Mouse (Mus musculus): Measurements from ENCODE around the gene 4930558C23Rik. TPM values are rescaled to one million over a fixed set of nuclear protein-coding genes. Genes with fewer than 3 reads are reported as not detected.
A peak's percentile ranks its signal among the peaks of the same experiment; 100 is the strongest.
"Not testable (repeated sequence)": the region's sequence is repeated elsewhere in the genome, so short reads cannot be mapped to it uniquely, and the experiment has no call there.

The 4930558C23Rik gene
- polyA plus RNA-seq, 1 experiment, result not detected

GRCm38 (mm10) chr3:95394385-95394784 lies 8.3 kb downstream of the 4930558C23Rik start:
- no peak for TF ChIP-seq POLR2A (IDR thresholded peaks at IDR 0.05; ENCODE audit: extremely low read depth, insufficient read depth, low read length)
- peak; percentile 32; the same call in 1 of the 2 replicates for TF ChIP-seq CTCF (IDR thresholded peaks at IDR 0.05; ENCODE audit: extremely low read depth, insufficient read depth, low read length)

GRCm38 (mm10) chr3:95385401-95386075 lies 17.1 kb downstream of the 4930558C23Rik start:
- no peak overlapping the region for H3K27ac ChIP-seq (ENCODE audit: insufficient read depth, low read length)
- H3K4me1 ChIP-seq (ENCODE audit: control insufficient read depth, insufficient read depth, low read length), result no peaks in the 10 kb centered on the region
- TF ChIP-seq POLR2A (IDR thresholded peaks at IDR 0.05; ENCODE audit: extremely low read depth, insufficient read depth, low read length) (no peak), CTCF (IDR thresholded peaks at IDR 0.05; ENCODE audit: extremely low read depth, insufficient read depth, low read length) (no peak)
- no peak overlapping the region for H3K4me3 ChIP-seq (ENCODE audit: insufficient read depth, low read length)

More at GRCm38 (mm10) chr3:95394385-95394784, 8.3 kb downstream of the 4930558C23Rik start:
- no peak overlapping the region for H3K27ac ChIP-seq (ENCODE audit: insufficient read depth, low read length)
- H3K4me3 ChIP-seq (ENCODE audit: insufficient read depth, low read length), result no peak overlapping the region
- no peaks in the 10 kb centered on the region for H3K4me1 ChIP-seq (ENCODE audit: control insufficient read depth, insufficient read depth, low read length)

GRCm38 (mm10) chr3:95373208-95373607 lies 29.4 kb downstream of the 4930558C23Rik start:
- Histone ChIP-seq H3K27ac (ENCODE audit: insufficient read depth, low read length) (no peak overlapping the region), H3K4me3 (ENCODE audit: insufficient read depth, low read length) (no peak overlapping the region), H3K4me1 (ENCODE audit: control insufficient read depth, insufficient read depth, low read length) (no peaks in the 10 kb centered on the region)
- TF ChIP-seq CTCF (IDR thresholded peaks at IDR 0.05; ENCODE audit: extremely low read depth, insufficient read depth, low read length) (no peak), POLR2A (IDR thresholded peaks at IDR 0.05; ENCODE audit: extremely low read depth, insufficient read depth, low read length) (no peak)

- Histone ChIP-seq H3K4me1 (ENCODE audit: control insufficient read depth, insufficient read depth, low read length) (no peaks in the 10 kb centered on the region), H3K27ac (ENCODE audit: insufficient read depth, low read length) (no peak overlapping the region), H3K4me3 (ENCODE audit: insufficient read depth, low read length) (no peak overlapping the region)
- TF ChIP-seq POLR2A (IDR thresholded peaks at IDR 0.05; ENCODE audit: extremely low read depth, insufficient read depth, low read length) (no peak), CTCF (IDR thresholded peaks at IDR 0.05; ENCODE audit: extremely low read depth, insufficient read depth, low read length) (no peak)
These were observed 32.5 kb downstream of the 4930558C23Rik start for GRCm38 (mm10) chr3:95370101-95370500.

GRCm38 (mm10) chr3:95360276-95360675 lies 42.4 kb downstream of the 4930558C23Rik start:
- H3K4me1 ChIP-seq (ENCODE audit: control insufficient read depth, insufficient read depth, low read length); H3K4me3 ChIP-seq (ENCODE audit: insufficient read depth, low read length); H3K27ac ChIP-seq (ENCODE audit: insufficient read depth, low read length): not testable (repeated sequence)

GRCm38 (mm10) chr3:95357746-95358145 lies 44.9 kb downstream of the 4930558C23Rik start:
- no peak for TF ChIP-seq CTCF (IDR thresholded peaks at IDR 0.05; ENCODE audit: extremely low read depth, insufficient read depth, low read length)
- TF ChIP-seq POLR2A (IDR thresholded peaks at IDR 0.05; ENCODE audit: extremely low read depth, insufficient read depth, low read length), result no peak
- Histone ChIP-seq H3K27ac (ENCODE audit: insufficient read depth, low read length) (no peak overlapping the region), H3K4me1 (ENCODE audit: control insufficient read depth, insufficient read depth, low read length) (no peaks in the 10 kb centered on the region; the same call in 1 of the 2 replicates), H3K4me3 (ENCODE audit: insufficient read depth, low read length) (no peak overlapping the region; the same call in 1 of the 2 replicates)

GRCm38 (mm10) chr3:95356701-95357449 lies 45.8 kb downstream of the 4930558C23Rik start, which contains the start of gene Setdb1:
TSS of gene Setdb1 (minus strand) at chr3:95357202.
- H3K27ac ChIP-seq (ENCODE audit: insufficient read depth, low read length), result peak within 1 kb of the TSS; percentile 19; the same call in 1 of the 2 replicates
- H3K4me3 ChIP-seq (ENCODE audit: insufficient read depth, low read length), result peak within 1 kb of the TSS; percentile 66
- not testable (repeated sequence) for H3K4me1 ChIP-seq (ENCODE audit: control insufficient read depth, insufficient read depth, low read length)

GRCm38 (mm10) chr3:95355911-95356544 lies 46.6 kb downstream of the 4930558C23Rik start:
- not testable (repeated sequence) for H3K27ac ChIP-seq (ENCODE audit: insufficient read depth, low read length); H3K4me1 ChIP-seq (ENCODE audit: control insufficient read depth, insufficient read depth, low read length)
- H3K4me3 ChIP-seq (ENCODE audit: insufficient read depth, low read length), result peak overlapping the region; percentile 66; the same call in 1 of the 2 replicates

- TF ChIP-seq CTCF (IDR thresholded peaks at IDR 0.05; ENCODE audit: extremely low read depth, insufficient read depth, low read length), result peak; percentile 48; the same call in 1 of the 2 replicates
- TF ChIP-seq POLR2A (IDR thresholded peaks at IDR 0.05; ENCODE audit: extremely low read depth, insufficient read depth, low read length), result no peak
- Histone ChIP-seq H3K27ac (ENCODE audit: insufficient read depth, low read length) (no peak overlapping the region), H3K4me3 (ENCODE audit: insufficient read depth, low read length) (no peak overlapping the region), H3K4me1 (ENCODE audit: control insufficient read depth, insufficient read depth, low read length) (no peaks in the 10 kb centered on the region)
These were observed 53.1 kb downstream of the 4930558C23Rik start for GRCm38 (mm10) chr3:95349491-95349890.

GRCm38 (mm10) chr3:95348343-95348742 lies 54.3 kb downstream of the 4930558C23Rik start:
- H3K4me1 ChIP-seq (ENCODE audit: control insufficient read depth, insufficient read depth, low read length), result not testable (repeated sequence)

More at GRCm38 (mm10) chr3:95348343-95348742, 54.3 kb downstream of the 4930558C23Rik start:
- H3K27ac ChIP-seq (ENCODE audit: insufficient read depth, low read length); H3K4me3 ChIP-seq (ENCODE audit: insufficient read depth, low read length): not testable (repeated sequence)

All from cortical plate, adult 2 months (tissue).